Mouse (Mus musculus): ENCODE data around the gene Zfp622. TPM values are rescaled to one million over a fixed set of nuclear protein-coding genes. Genes with fewer than 3 reads are reported as not detected.

Zfp622 gene
- polyA plus RNA-seq (2015; fragmentation: Nextera tagmentation; extraction: Ambion mirVana): 7.3 and 8.2 TPM in 2 replicates

DNA sequence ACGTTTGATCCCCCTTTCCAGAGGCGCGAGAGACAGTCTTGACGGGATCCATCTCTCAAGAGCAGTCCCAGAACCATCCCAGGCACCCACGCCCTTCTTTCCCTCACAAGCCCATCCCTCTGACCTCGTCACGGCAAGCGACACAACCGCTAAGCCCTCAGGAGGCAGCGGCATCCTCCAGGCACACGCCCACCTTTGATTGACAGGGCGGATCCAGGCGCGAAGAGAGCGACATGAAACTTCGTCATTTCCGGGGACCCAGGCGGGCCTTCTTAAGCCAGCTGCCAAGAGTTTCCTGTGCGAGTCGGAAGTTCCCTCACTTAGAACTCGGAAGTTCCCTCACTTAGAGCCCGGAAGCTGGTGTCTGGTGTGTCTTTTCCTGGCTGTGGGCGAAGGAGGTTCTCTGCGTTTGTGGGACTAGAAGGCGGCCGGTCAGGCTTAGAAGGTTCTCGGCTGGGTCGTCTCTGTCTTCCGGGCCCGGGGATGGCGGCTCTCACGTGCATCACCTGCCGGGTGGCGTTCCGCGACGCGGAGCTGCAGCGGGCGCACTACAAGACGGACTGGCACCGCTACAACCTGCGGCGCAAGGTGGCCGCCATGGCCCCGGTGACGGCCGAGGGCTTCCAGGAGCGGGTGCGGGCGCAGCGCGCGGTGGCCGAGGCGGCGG lies at the start of gene Zfp622:
Gene Zfp622 (plus strand): TSS at position 300 of the 667 bp plus-strand sequence.
- Histone ChIP-seq H3K27ac (ENCODE audit: low read length) (peak within 1 kb of the TSS; percentile 93), H3K4me1 (ENCODE audit: control insufficient read depth, low read depth, low read length) (peaks cover 17% of the 10 kb centered on the region), H3K36me3 (ENCODE audit: control insufficient read depth, insufficient read depth) (peaks cover 7% of the 10 kb centered on the region), H3K4me2 (ENCODE audit: low read depth, low read length) (peak within 1 kb of the TSS; percentile 88), H3K9me3 (replicated peaks; ENCODE audit: control insufficient read depth, low read length) (no peaks in the 10 kb centered on the region), H3K27me3 (ENCODE audit: control insufficient read depth, insufficient read depth, low read depth, low read length) (no peaks in the 10 kb centered on the region), H3K4me3 (ENCODE audit: low read depth, low read length) (peak within 1 kb of the TSS; percentile 97), H3K9ac (ENCODE audit: low read depth, low read length) (peak within 1 kb of the TSS; percentile 93)
- peak; percentile 95 for ATAC-seq (ENCODE audit: low read depth)
- 0% methylated on average over 56 of the region's 57 CpGs for WGBS (ENCODE audit: insufficient replicate concordance)

DNA sequence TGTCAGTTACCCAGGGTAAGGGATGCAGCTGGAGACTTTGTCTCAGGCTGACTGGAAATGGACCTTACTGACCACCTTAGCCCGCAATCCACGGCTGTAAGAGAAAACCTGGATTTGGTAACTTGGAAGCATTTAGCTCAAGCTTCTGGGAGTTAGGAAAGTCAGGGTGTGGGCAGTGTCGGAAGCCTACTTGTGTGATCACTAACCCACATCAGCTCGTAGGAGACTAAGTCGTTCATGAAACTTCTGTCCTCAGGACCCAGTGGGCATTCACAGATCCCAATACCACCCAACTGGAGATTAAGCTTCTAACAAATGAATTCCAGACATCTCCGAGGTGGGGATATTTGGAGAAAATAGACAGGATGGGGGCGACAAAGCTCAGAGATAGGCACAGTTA lies 49.8 kb upstream of the Zfp622 start:
- Histone ChIP-seq H3K36me3 (ENCODE audit: control insufficient read depth, insufficient read depth) (no peaks in the 10 kb centered on the region), H3K27ac (ENCODE audit: low read length) (no peak overlapping the region), H3K4me2 (ENCODE audit: low read depth, low read length) (no peak overlapping the region), H3K4me3 (ENCODE audit: low read depth, low read length) (no peak overlapping the region), H3K9me3 (replicated peaks; ENCODE audit: control insufficient read depth, low read length) (no peaks in the 10 kb centered on the region), H3K27me3 (ENCODE audit: control insufficient read depth, insufficient read depth, low read depth, low read length) (no peaks in the 10 kb centered on the region), H3K4me1 (ENCODE audit: control insufficient read depth, low read depth, low read length) (peaks cover 7% of the 10 kb centered on the region; the same call in 1 of the 2 replicates), H3K9ac (ENCODE audit: low read depth, low read length) (no peak overlapping the region)
- WGBS (ENCODE audit: insufficient replicate concordance): 70% methylated on average over 7 of the region's 7 CpGs
- ATAC-seq (ENCODE audit: low read depth): no peak

DNA sequence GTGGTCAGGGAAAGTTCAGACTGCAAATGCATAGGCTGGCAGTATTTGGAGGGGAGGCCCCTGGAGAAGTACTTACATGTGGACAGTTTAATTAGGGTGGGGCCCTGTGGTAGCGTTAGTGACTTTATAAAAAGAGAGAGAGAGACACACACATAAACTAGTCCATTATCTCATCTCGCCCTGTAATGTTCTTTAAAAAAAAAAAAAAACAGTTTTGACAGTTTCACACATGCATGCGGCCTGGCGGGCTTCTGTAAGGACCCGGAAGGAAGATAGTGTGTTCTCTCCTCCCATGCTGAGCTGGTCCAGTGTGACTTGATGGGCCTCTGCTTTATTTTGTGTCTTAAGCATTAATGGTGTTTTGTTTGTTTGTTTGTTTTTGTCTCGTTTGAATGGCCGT lies 45.7 kb upstream of the Zfp622 start:
- H3K9me3 ChIP-seq (replicated peaks; ENCODE audit: control insufficient read depth, low read length): no peaks in the 10 kb centered on the region
- H3K27me3 ChIP-seq (ENCODE audit: control insufficient read depth, insufficient read depth, low read depth, low read length): no peaks in the 10 kb centered on the region
- H3K27ac ChIP-seq (ENCODE audit: low read length): no peak overlapping the region
- ATAC-seq (ENCODE audit: low read depth): no peak
- no peak overlapping the region for H3K4me3 ChIP-seq (ENCODE audit: low read depth, low read length)
- H3K36me3 ChIP-seq (ENCODE audit: control insufficient read depth, insufficient read depth): no peaks in the 10 kb centered on the region
- 61% methylated on average over 7 of the region's 7 CpGs for WGBS (ENCODE audit: insufficient replicate concordance)
- H3K4me1 ChIP-seq (ENCODE audit: control insufficient read depth, low read depth, low read length): peaks cover 1% of the 10 kb centered on the region; the same call in 1 of the 2 replicates
- H3K4me2 ChIP-seq (ENCODE audit: low read depth, low read length): no peak overlapping the region
- H3K9ac ChIP-seq (ENCODE audit: low read depth, low read length): no peak overlapping the region

DNA sequence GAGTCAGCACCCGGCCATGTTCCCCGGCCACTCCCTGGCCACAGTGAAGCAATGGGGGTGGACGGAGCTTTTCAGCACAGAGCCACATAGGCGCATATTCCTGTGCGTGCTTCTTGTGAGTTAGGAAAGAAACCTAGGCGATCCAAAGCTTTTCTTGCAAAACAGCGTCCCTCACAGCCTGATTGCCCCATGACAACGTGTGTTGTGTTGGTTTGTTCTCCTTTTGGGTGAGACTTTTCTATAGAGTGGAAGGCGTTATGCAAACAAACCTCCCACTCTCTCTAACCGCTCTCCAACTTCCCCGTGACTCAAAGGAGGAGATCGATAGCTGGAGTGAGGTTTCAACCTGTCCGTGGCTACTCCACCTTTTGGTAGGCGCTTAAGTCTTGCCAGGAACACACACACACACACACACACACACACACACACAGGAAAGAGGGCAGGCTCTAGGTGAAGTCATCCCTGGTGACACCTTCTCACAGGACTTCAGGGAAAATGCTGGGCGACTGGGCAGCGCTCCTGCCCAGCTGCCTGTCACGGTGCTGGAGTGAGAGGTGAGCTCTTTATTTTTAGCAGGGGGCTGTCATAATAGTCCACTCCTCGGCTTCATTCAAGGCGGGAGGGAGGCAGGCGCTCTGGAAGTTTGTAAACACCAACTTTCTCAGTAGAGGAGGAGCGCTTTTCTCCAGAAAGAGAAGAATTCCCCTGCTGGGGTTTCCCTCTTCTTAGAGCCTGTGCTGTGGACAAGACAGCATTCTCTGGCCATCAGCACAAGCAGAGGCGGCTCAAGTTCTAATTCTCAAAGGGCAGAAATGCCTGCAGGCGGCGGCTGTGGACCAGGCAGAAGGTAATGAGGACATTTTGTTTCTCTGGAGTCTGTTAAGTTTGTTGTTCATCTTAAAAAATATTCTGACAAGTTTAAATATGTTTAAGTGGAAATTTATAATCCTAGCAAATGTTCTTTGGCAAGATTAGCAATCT lies 43.5 kb upstream of the Zfp622 start:
- Histone ChIP-seq H3K4me3 (ENCODE audit: low read depth, low read length) (peak overlapping the region; percentile 49), H3K27me3 (ENCODE audit: control insufficient read depth, insufficient read depth, low read depth, low read length) (no peaks in the 10 kb centered on the region), H3K27ac (ENCODE audit: low read length) (peak overlapping the region; percentile 58), H3K9me3 (replicated peaks; ENCODE audit: control insufficient read depth, low read length) (no peaks in the 10 kb centered on the region), H3K36me3 (ENCODE audit: control insufficient read depth, insufficient read depth) (no peaks in the 10 kb centered on the region), H3K4me1 (ENCODE audit: control insufficient read depth, low read depth, low read length) (no peaks in the 10 kb centered on the region), H3K9ac (ENCODE audit: low read depth, low read length) (peak overlapping the region; percentile 52), H3K4me2 (ENCODE audit: low read depth, low read length) (peak overlapping the region; percentile 43)
- ATAC-seq (ENCODE audit: low read depth): peak; percentile 79
- 39% methylated on average over 24 of the region's 24 CpGs for WGBS (ENCODE audit: insufficient replicate concordance)

DNA sequence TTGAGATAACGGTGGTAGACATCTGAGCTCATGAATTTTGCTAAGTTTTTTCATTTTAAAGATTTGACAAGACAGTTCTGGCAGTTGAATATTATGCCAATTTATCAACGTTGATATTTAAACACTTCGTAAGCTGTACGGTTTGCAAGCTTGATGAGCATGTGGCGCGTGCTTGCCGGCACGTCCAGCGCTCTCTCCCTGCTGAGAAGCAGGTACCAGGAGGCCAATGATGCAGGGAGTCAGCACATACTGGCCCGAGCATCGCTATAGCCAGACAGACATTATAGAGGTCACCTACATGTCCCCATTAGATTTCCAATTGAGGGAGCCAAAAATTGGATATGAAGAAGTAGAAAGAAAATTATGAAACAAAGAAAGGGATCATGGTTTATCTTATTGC lies 42.7 kb upstream of the Zfp622 start:
- Histone ChIP-seq H3K27ac (ENCODE audit: low read length) (no peak overlapping the region), H3K27me3 (ENCODE audit: control insufficient read depth, insufficient read depth, low read depth, low read length) (no peaks in the 10 kb centered on the region), H3K4me3 (ENCODE audit: low read depth, low read length) (no peak overlapping the region), H3K4me2 (ENCODE audit: low read depth, low read length) (0 out of 2 replicates have a peak overlapping the region, but pooled peaks have one; percentile 43), H3K9ac (ENCODE audit: low read depth, low read length) (no peak overlapping the region), H3K9me3 (replicated peaks; ENCODE audit: control insufficient read depth, low read length) (no peaks in the 10 kb centered on the region), H3K36me3 (ENCODE audit: control insufficient read depth, insufficient read depth) (no peaks in the 10 kb centered on the region), H3K4me1 (ENCODE audit: control insufficient read depth, low read depth, low read length) (no peaks in the 10 kb centered on the region)
- no peak for ATAC-seq (ENCODE audit: low read depth)
- 78% methylated on average over 11 of the region's 11 CpGs for WGBS (ENCODE audit: insufficient replicate concordance)

DNA sequence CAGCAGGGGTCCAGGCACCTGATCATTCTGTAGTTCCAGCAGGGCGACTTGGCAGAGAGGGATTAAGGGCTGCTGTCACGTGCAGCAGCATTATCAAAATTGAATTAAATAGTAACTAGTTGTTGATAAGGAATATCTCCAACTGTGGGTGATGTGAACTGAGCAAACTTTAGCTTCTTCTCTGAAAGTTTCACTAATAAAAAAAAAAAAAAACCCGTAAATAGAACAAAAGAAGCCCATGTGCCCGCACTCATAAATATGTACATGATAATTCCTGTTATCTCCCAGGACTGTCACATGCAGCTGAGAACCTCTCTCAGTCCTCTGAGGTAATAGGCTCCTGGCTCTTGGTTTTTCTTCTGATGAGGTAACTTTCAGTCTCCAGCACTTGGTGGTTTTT lies 41.8 kb upstream of the Zfp622 start:
- no peak overlapping the region for H3K9ac ChIP-seq (ENCODE audit: low read depth, low read length)
- H3K9me3 ChIP-seq (replicated peaks; ENCODE audit: control insufficient read depth, low read length): no peaks in the 10 kb centered on the region
- H3K36me3 ChIP-seq (ENCODE audit: control insufficient read depth, insufficient read depth): no peaks in the 10 kb centered on the region
- ATAC-seq (ENCODE audit: low read depth): no peak
- WGBS (ENCODE audit: insufficient replicate concordance): 35% methylated on average over 4 of the region's 4 CpGs
- H3K4me1 ChIP-seq (ENCODE audit: control insufficient read depth, low read depth, low read length): no peaks in the 10 kb centered on the region
- no peak overlapping the region for H3K4me3 ChIP-seq (ENCODE audit: low read depth, low read length)
- H3K4me2 ChIP-seq (ENCODE audit: low read depth, low read length): no peak overlapping the region
- H3K27me3 ChIP-seq (ENCODE audit: control insufficient read depth, insufficient read depth, low read depth, low read length): no peaks in the 10 kb centered on the region
- no peak overlapping the region for H3K27ac ChIP-seq (ENCODE audit: low read length)

DNA sequence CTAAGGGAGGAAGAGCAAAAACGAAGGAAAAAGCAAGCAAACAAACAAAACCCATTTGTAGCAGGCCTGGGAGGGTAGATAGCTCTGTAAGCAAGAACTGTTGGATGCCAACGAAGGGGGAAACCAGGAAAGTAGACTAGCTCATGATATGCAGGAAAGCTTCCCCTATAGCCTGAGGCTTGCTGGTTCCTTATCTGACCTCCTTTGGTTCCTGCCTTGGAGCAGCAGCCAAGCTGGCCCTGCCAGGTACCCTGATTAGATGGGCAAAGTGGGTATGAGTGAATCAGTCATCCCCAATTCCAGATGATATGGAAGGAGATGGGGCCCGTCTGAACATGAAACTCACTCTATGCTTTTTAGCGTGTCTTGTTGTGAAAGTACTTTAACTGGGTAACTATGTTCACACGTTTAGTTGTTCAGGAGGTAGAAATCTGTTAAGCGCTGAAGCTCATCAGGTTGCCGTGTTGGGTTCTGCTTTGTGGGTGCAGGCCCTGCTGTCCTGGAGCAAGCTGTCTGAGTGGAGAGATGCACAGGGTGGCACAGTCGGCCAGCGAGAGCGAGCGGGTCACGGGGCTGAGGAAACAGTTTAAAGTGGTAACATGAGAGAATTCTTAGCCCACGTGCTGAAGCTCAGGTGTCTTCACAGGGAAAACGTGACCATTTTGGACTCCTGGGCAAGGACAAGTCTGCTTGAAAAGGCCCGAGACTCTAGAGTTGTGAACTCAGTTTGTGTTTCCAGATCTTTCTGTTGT lies 40.6 kb upstream of the Zfp622 start:
- H3K27ac ChIP-seq (ENCODE audit: low read length): no peak overlapping the region
- H3K36me3 ChIP-seq (ENCODE audit: control insufficient read depth, insufficient read depth): no peaks in the 10 kb centered on the region
- no peaks in the 10 kb centered on the region; the same call in 1 of the 2 replicates for H3K4me1 ChIP-seq (ENCODE audit: control insufficient read depth, low read depth, low read length)
- no peak overlapping the region for H3K9ac ChIP-seq (ENCODE audit: low read depth, low read length)
- H3K4me3 ChIP-seq (ENCODE audit: low read depth, low read length): no peak overlapping the region
- H3K27me3 ChIP-seq (ENCODE audit: control insufficient read depth, insufficient read depth, low read depth, low read length): no peaks in the 10 kb centered on the region
- H3K4me2 ChIP-seq (ENCODE audit: low read depth, low read length): no peak overlapping the region
- no peaks in the 10 kb centered on the region for H3K9me3 ChIP-seq (replicated peaks; ENCODE audit: control insufficient read depth, low read length)
- ATAC-seq (ENCODE audit: low read depth): no peak
- 68% methylated on average over 15 of the region's 15 CpGs for WGBS (ENCODE audit: insufficient replicate concordance)

DNA sequence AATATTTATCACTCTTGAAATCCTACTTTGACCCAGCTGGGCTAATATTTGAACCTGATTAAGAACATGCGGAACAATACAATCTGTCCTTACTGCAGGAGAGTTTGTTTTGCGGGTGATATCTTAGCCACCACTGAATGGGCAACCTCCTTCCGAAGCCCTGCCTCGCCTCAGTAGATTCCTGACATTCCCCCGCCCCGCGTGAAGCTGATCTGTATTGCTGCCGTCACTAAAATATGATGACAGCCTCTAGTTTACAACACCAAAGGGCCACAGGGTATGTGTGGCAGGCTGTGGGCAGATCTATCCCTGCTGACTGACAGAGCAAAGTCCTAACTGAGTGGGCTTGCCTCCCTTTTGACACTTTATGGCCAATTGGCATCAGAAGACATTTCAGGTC lies 38.9 kb upstream of the Zfp622 start:
- Histone ChIP-seq H3K4me1 (ENCODE audit: control insufficient read depth, low read depth, low read length) (no peaks in the 10 kb centered on the region; the same call in 1 of the 2 replicates), H3K36me3 (ENCODE audit: control insufficient read depth, insufficient read depth) (no peaks in the 10 kb centered on the region), H3K4me3 (ENCODE audit: low read depth, low read length) (no peak overlapping the region), H3K9me3 (replicated peaks; ENCODE audit: control insufficient read depth, low read length) (no peaks in the 10 kb centered on the region), H3K27me3 (ENCODE audit: control insufficient read depth, insufficient read depth, low read depth, low read length) (no peaks in the 10 kb centered on the region), H3K27ac (ENCODE audit: low read length) (no peak overlapping the region), H3K9ac (ENCODE audit: low read depth, low read length) (no peak overlapping the region), H3K4me2 (ENCODE audit: low read depth, low read length) (no peak overlapping the region)
- no peak for ATAC-seq (ENCODE audit: low read depth)
- WGBS (ENCODE audit: insufficient replicate concordance): 66% methylated on average over 8 of the region's 8 CpGs

All from liver, embryonic 16.5 days (tissue).